Mouse (Mus musculus) midbrain, embryonic 12.5 days (tissue): ENCODE measurements around the gene Klhl12. TPM values are rescaled to one million over a fixed set of nuclear protein-coding genes. Genes with fewer than 3 reads are reported as not detected.
"Not testable (repeated sequence)": the region's sequence is repeated elsewhere in the genome, so short reads cannot be mapped to it uniquely, and the experiment has no call there.

Experiments used
- ATAC-seq: fragments of 200-750 bp; cut with Nextera tagmentation; 2 replicates; pipeline ENCODE4 v1.8.0; 2017; ENCODE audit warnings: low read depth, moderate TSS enrichment, moderate library complexity; ENCODE audit not compliant: low FRiP score
- H3K27ac ChIP-seq: fragments of 300-500 bp; sonication (generic); replicated peaks from 2 replicates; pipeline ENCODE4 v1.5.1; 2016; ENCODE audit warnings: mild to moderate bottlenecking
- H3K27me3 ChIP-seq: fragments of 300-500 bp; sonication (generic); 2 replicates; pipeline ENCODE4 v1.6.1; 2016; ENCODE audit warnings: mild to moderate bottlenecking
- H3K36me3 ChIP-seq: fragments of 300-500 bp; sonication (generic); 2 replicates; pipeline ENCODE4 v1.6.1; 2016
- H3K4me1 ChIP-seq: fragments of 300-500 bp; sonication (generic); 2 replicates; pipeline ENCODE4 v1.6.1; 2016
- H3K4me2 ChIP-seq: fragments of 300-500 bp; sonication (generic); replicated peaks from 2 replicates; pipeline ENCODE4 v1.6.1; 2016; ENCODE audit warnings: mild to moderate bottlenecking, moderate library complexity
- H3K4me3 ChIP-seq: fragments of 300-500 bp; sonication (generic); 2 replicates; pipeline ENCODE4 v1.5.1; 2016; ENCODE audit warnings: mild to moderate bottlenecking
- H3K9ac ChIP-seq: fragments of 300-500 bp; sonication (generic); replicated peaks from 2 replicates; pipeline ENCODE4 v1.6.1; 2016; ENCODE audit warnings: mild to moderate bottlenecking, moderate library complexity
- H3K9me3 ChIP-seq: fragments of 300-500 bp; sonication (generic); 2 replicates; pipeline ENCODE4 v1.6.1; 2016; ENCODE audit warnings: mild to moderate bottlenecking
- WGBS: fragments of 180-500 bp; shearing (Covaris S2); methylation state at CpG from one replicate; pipeline ENCODE4 v1.1.7; 2016; 5-methylcytosine and 5-hydroxymethylcytosine counted together
- polyA plus RNA-seq: library from polyadenylated mRNA; unstranded; fragments of >200 nt; fragmentation: Nextera tagmentation; extraction: Ambion mirVana; gene quantifications from 2 replicates; pipeline ENCODE4 v1.2.1, GENCODE M21; 2016

The Klhl12 gene
- polyA plus RNA-seq, 1 experiment from 2014 or later: 31.3 TPM

GRCm38 (mm10) chr1:134500916-134501315, 45.6 kb downstream of the Klhl12 start:
- ATAC-seq: no peak
- Histone ChIP-seq H3K9ac (no peak overlapping the region), H3K4me3 (no peak overlapping the region), H3K4me1 (peaks cover 3% of the 10 kb centered on the region), H3K27ac (no peak overlapping the region), H3K36me3 (peaks cover 11% of the 10 kb centered on the region; the same call in 1 of the 2 replicates), H3K27me3 (no peaks in the 10 kb centered on the region), H3K9me3 (no peaks in the 10 kb centered on the region), H3K4me2 (no peak overlapping the region)
- WGBS: 100% methylated on average over 1 of the region's 1 CpGs

- no peak overlapping the region for H3K9ac ChIP-seq
- no peak overlapping the region for H3K27ac ChIP-seq
- no peak overlapping the region for H3K4me3 ChIP-seq
- H3K4me2 ChIP-seq: no peak overlapping the region
- no peak for ATAC-seq
- WGBS: 89% methylated on average over 8 of the region's 8 CpGs
- H3K27me3 ChIP-seq: no peaks in the 10 kb centered on the region
- no peaks in the 10 kb centered on the region for H3K9me3 ChIP-seq
- H3K36me3 ChIP-seq: peaks cover 25% of the 10 kb centered on the region
- H3K4me1 ChIP-seq: no peaks in the 10 kb centered on the region
Observed at GRCm38 (mm10) chr1:134506201-134506600, 50.9 kb downstream of the Klhl12 start.

- ATAC-seq: no peak
- 71% methylated on average over 7 of the region's 7 CpGs for WGBS
Observed at GRCm38 (mm10) chr1:134510018-134510417, 54.7 kb downstream of the Klhl12 start.

GRCm38 (mm10) chr1:134512183-134512582, 56.9 kb downstream of the Klhl12 start:
- WGBS: 74% methylated on average over 4 of the region's 4 CpGs
- H3K9me3 ChIP-seq: no peaks in the 10 kb centered on the region
- H3K27me3 ChIP-seq: peaks cover 39% of the 10 kb centered on the region
- no peak overlapping the region for H3K27ac ChIP-seq
- H3K9ac ChIP-seq: no peak overlapping the region
- peaks cover 9% of the 10 kb centered on the region for H3K36me3 ChIP-seq
- H3K4me2 ChIP-seq: no peak overlapping the region
- no peak overlapping the region for H3K4me3 ChIP-seq
- no peak for ATAC-seq
- H3K4me1 ChIP-seq: peaks cover 27% of the 10 kb centered on the region

More at GRCm38 (mm10) chr1:134510018-134510417, 54.7 kb downstream of the Klhl12 start:
- Histone ChIP-seq H3K4me1 (peaks cover 17% of the 10 kb centered on the region), H3K27me3 (peaks cover 33% of the 10 kb centered on the region), H3K36me3 (peaks cover 24% of the 10 kb centered on the region), H3K27ac (no peak overlapping the region), H3K9ac (no peak overlapping the region), H3K9me3 (no peaks in the 10 kb centered on the region), H3K4me3 (no peak overlapping the region), H3K4me2 (no peak overlapping the region)

GRCm38 (mm10) chr1:134512584-134512983, 57.3 kb downstream of the Klhl12 start:
- no peak overlapping the region for H3K4me3 ChIP-seq
- 69% methylated on average over 6 of the region's 6 CpGs for WGBS
- H3K27ac ChIP-seq: no peak overlapping the region
- ATAC-seq: no peak
- peaks cover 39% of the 10 kb centered on the region for H3K27me3 ChIP-seq
- H3K4me1 ChIP-seq: peaks cover 27% of the 10 kb centered on the region
- H3K9ac ChIP-seq: no peak overlapping the region
- H3K36me3 ChIP-seq: peaks cover 5% of the 10 kb centered on the region
- H3K4me2 ChIP-seq: no peak overlapping the region
- H3K9me3 ChIP-seq: no peaks in the 10 kb centered on the region

- Histone ChIP-seq H3K4me3 (peak overlapping the region; percentile 43), H3K27ac (no peak overlapping the region), H3K4me2 (peak overlapping the region; percentile 71), H3K27me3 (peaks cover 39% of the 10 kb centered on the region), H3K9ac (peak overlapping the region; percentile 56), H3K4me1 (peaks cover 27% of the 10 kb centered on the region), H3K9me3 (no peaks in the 10 kb centered on the region), H3K36me3 (no peaks in the 10 kb centered on the region)
- peak; percentile 56; the same call in 1 of the 2 replicates for ATAC-seq
- under 1% methylated on average over 38 of the region's 38 CpGs for WGBS
Observed at GRCm38 (mm10) chr1:134513312-134513860, 58.1 kb downstream of the Klhl12 start.

GRCm38 (mm10) chr1:134513876-134514590, 58.7 kb downstream of the Klhl12 start:
- Histone ChIP-seq H3K9ac (peak overlapping the region; percentile 56; the same call in 1 of the 2 replicates), H3K4me1 (peaks cover 31% of the 10 kb centered on the region), H3K4me3 (peak overlapping the region; percentile 43; the same call in 1 of the 2 replicates), H3K4me2 (peak overlapping the region; percentile 71), H3K36me3 (no peaks in the 10 kb centered on the region), H3K9me3 (no peaks in the 10 kb centered on the region), H3K27ac (no peak overlapping the region), H3K27me3 (peaks cover 39% of the 10 kb centered on the region)
- no peak for ATAC-seq
- WGBS: 44% methylated on average over 16 of the region's 16 CpGs

- Histone ChIP-seq H3K9me3 (no peaks in the 10 kb centered on the region), H3K27ac (peak overlapping the region; percentile 56; the same call in 1 of the 2 replicates), H3K4me2 (no peak overlapping the region), H3K27me3 (peaks cover 39% of the 10 kb centered on the region), H3K4me1 (peaks cover 31% of the 10 kb centered on the region), H3K9ac (no peak overlapping the region), H3K36me3 (no peaks in the 10 kb centered on the region), H3K4me3 (no peak overlapping the region)
- WGBS: 72% methylated on average over 2 of the region's 2 CpGs
- no peak for ATAC-seq
Observed at GRCm38 (mm10) chr1:134515891-134516290, 60.6 kb downstream of the Klhl12 start.

GRCm38 (mm10) chr1:134516491-134517198, 61.3 kb downstream of the Klhl12 start:
- H3K4me2 ChIP-seq: no peak overlapping the region
- peak overlapping the region; percentile 56 for H3K27ac ChIP-seq
- WGBS: 6% methylated on average over 4 of the region's 4 CpGs
- H3K4me3 ChIP-seq: no peak overlapping the region
- ATAC-seq: 0 out of 2 replicates have a peak, but pooled peaks have one; percentile 52
- no peaks in the 10 kb centered on the region for H3K9me3 ChIP-seq
- H3K9ac ChIP-seq: no peak overlapping the region
- peaks cover 38% of the 10 kb centered on the region for H3K27me3 ChIP-seq
- peaks cover 31% of the 10 kb centered on the region for H3K4me1 ChIP-seq
- H3K36me3 ChIP-seq: no peaks in the 10 kb centered on the region

GRCm38 (mm10) chr1:134517841-134518240, 62.5 kb downstream of the Klhl12 start:
- H3K4me2 ChIP-seq, H3K4me3 ChIP-seq, H3K27ac ChIP-seq, H3K9ac ChIP-seq, ATAC-seq, H3K9me3 ChIP-seq, H3K36me3 ChIP-seq: not testable (repeated sequence)
- Histone ChIP-seq H3K27me3 (peaks cover 28% of the 10 kb centered on the region), H3K4me1 (peaks cover 25% of the 10 kb centered on the region)
- WGBS: 97% methylated on average over 14 of the region's 14 CpGs

- 14% methylated on average over 7 of the region's 7 CpGs for WGBS
- 0 out of 2 replicates have a peak, but pooled peaks have one; percentile 9 for ATAC-seq
- no peak overlapping the region for H3K27ac ChIP-seq
Observed at GRCm38 (mm10) chr1:134518677-134519076, 63.3 kb downstream of the Klhl12 start.

GRCm38 (mm10) chr1:134519201-134519600, 63.9 kb downstream of the Klhl12 start:
- H3K9me3 ChIP-seq, H3K27ac ChIP-seq, H3K4me2 ChIP-seq, ATAC-seq, H3K9ac ChIP-seq, H3K36me3 ChIP-seq, H3K4me3 ChIP-seq: not testable (repeated sequence)
- 90% methylated on average over 5 of the region's 5 CpGs for WGBS
- Histone ChIP-seq H3K27me3 (peaks cover 14% of the 10 kb centered on the region), H3K4me1 (peaks cover 15% of the 10 kb centered on the region; the same call in 1 of the 2 replicates)

More at GRCm38 (mm10) chr1:134518677-134519076, 63.3 kb downstream of the Klhl12 start:
- peaks cover 17% of the 10 kb centered on the region for H3K4me1 ChIP-seq
- peaks cover 20% of the 10 kb centered on the region for H3K27me3 ChIP-seq
- no peak overlapping the region for H3K4me3 ChIP-seq
- H3K9me3 ChIP-seq: no peaks in the 10 kb centered on the region
- H3K4me2 ChIP-seq: no peak overlapping the region
- H3K36me3 ChIP-seq: no peaks in the 10 kb centered on the region
- H3K9ac ChIP-seq: no peak overlapping the region
